Mouse (Mus musculus): ENCODE results near the gene Dennd1a. TPM values are rescaled to one million over a fixed set of nuclear protein-coding genes. Genes with fewer than 3 reads are reported as not detected.

Dennd1a gene
- polyA plus RNA-seq, 1 experiment from 2014 or later, result 10.3 TPM

- no peak for ATAC-seq
- Histone ChIP-seq H3K9ac (ENCODE audit: low read depth, low read length) (no peak overlapping the region), H3K27ac (ENCODE audit: low read depth, low read length) (no peak overlapping the region), H3K4me2 (replicated peaks; ENCODE audit: low read depth) (no peak overlapping the region), H3K4me3 (ENCODE audit: low read depth, low read length) (no peak overlapping the region), H3K27me3 (replicated peaks; ENCODE audit: control insufficient read depth, insufficient read depth, low read length) (no peaks in the 10 kb centered on the region), H3K9me3 (ENCODE audit: control insufficient read depth) (no peaks in the 10 kb centered on the region), H3K4me1 (replicated peaks; ENCODE audit: control insufficient read depth, insufficient read depth, low read length) (no peaks in the 10 kb centered on the region), H3K36me3 (ENCODE audit: control insufficient read depth, insufficient read depth) (no peaks in the 10 kb centered on the region)
- WGBS, result 93% methylated on average over 4 of the region's 4 CpGs
- TF ChIP-seq CTCF (IDR thresholded peaks at IDR 0.05; ENCODE audit: low read depth), result no peak
These were observed 322.7 kb downstream of the Dennd1a start for GRCm38 (mm10) chr2:37964534-37964933.

GRCm38 (mm10) chr2:37963362-37963761, 323.8 kb downstream of the Dennd1a start:
- no peaks in the 10 kb centered on the region for H3K27me3 ChIP-seq (replicated peaks; ENCODE audit: control insufficient read depth, insufficient read depth, low read length)
- 31% methylated on average over 4 of the region's 4 CpGs for WGBS
- no peak for ATAC-seq
- no peak overlapping the region for H3K9ac ChIP-seq (ENCODE audit: low read depth, low read length)
- H3K36me3 ChIP-seq (ENCODE audit: control insufficient read depth, insufficient read depth), result no peaks in the 10 kb centered on the region
- H3K9me3 ChIP-seq (ENCODE audit: control insufficient read depth), result no peaks in the 10 kb centered on the region
- no peak for TF ChIP-seq CTCF (IDR thresholded peaks at IDR 0.05; ENCODE audit: low read depth)
- no peak overlapping the region for H3K4me2 ChIP-seq (replicated peaks; ENCODE audit: low read depth)
- H3K27ac ChIP-seq (ENCODE audit: low read depth, low read length), result no peak overlapping the region
- H3K4me3 ChIP-seq (ENCODE audit: low read depth, low read length), result no peak overlapping the region
- no peaks in the 10 kb centered on the region for H3K4me1 ChIP-seq (replicated peaks; ENCODE audit: control insufficient read depth, insufficient read depth, low read length)

GRCm38 (mm10) chr2:37948424-37948823, 338.8 kb downstream of the Dennd1a start:
- H3K4me1 ChIP-seq (replicated peaks; ENCODE audit: control insufficient read depth, insufficient read depth, low read length), result no peaks in the 10 kb centered on the region
- H3K9ac ChIP-seq (ENCODE audit: low read depth, low read length), result no peak overlapping the region
- H3K9me3 ChIP-seq (ENCODE audit: control insufficient read depth), result no peaks in the 10 kb centered on the region
- WGBS, result 35% methylated on average over 2 of the region's 2 CpGs
- no peaks in the 10 kb centered on the region for H3K36me3 ChIP-seq (ENCODE audit: control insufficient read depth, insufficient read depth)
- no peak overlapping the region for H3K4me2 ChIP-seq (replicated peaks; ENCODE audit: low read depth)
- H3K27ac ChIP-seq (ENCODE audit: low read depth, low read length), result no peak overlapping the region
- no peak for ATAC-seq
- no peaks in the 10 kb centered on the region for H3K27me3 ChIP-seq (replicated peaks; ENCODE audit: control insufficient read depth, insufficient read depth, low read length)
- TF ChIP-seq CTCF (IDR thresholded peaks at IDR 0.05; ENCODE audit: low read depth), result peak; percentile 64
- no peak overlapping the region for H3K4me3 ChIP-seq (ENCODE audit: low read depth, low read length)

- no peak for TF ChIP-seq CTCF (IDR thresholded peaks at IDR 0.05; ENCODE audit: low read depth)
- Histone ChIP-seq H3K4me2 (replicated peaks; ENCODE audit: low read depth) (no peak overlapping the region), H3K27me3 (replicated peaks; ENCODE audit: control insufficient read depth, insufficient read depth, low read length) (no peaks in the 10 kb centered on the region), H3K4me3 (ENCODE audit: low read depth, low read length) (no peak overlapping the region), H3K9ac (ENCODE audit: low read depth, low read length) (no peak overlapping the region), H3K4me1 (replicated peaks; ENCODE audit: control insufficient read depth, insufficient read depth, low read length) (no peaks in the 10 kb centered on the region), H3K36me3 (ENCODE audit: control insufficient read depth, insufficient read depth) (no peaks in the 10 kb centered on the region), H3K9me3 (ENCODE audit: control insufficient read depth) (no peaks in the 10 kb centered on the region), H3K27ac (ENCODE audit: low read depth, low read length) (no peak overlapping the region)
- WGBS, result 54% methylated on average over 9 of the region's 9 CpGs
- ATAC-seq, result no peak
These were observed 341.4 kb downstream of the Dennd1a start for GRCm38 (mm10) chr2:37945598-37946336.

- Histone ChIP-seq H3K4me2 (replicated peaks; ENCODE audit: low read depth) (no peak overlapping the region), H3K27ac (ENCODE audit: low read depth, low read length) (no peak overlapping the region), H3K9ac (ENCODE audit: low read depth, low read length) (no peak overlapping the region), H3K9me3 (ENCODE audit: control insufficient read depth) (no peaks in the 10 kb centered on the region), H3K27me3 (replicated peaks; ENCODE audit: control insufficient read depth, insufficient read depth, low read length) (no peaks in the 10 kb centered on the region), H3K4me3 (ENCODE audit: low read depth, low read length) (no peak overlapping the region), H3K36me3 (ENCODE audit: control insufficient read depth, insufficient read depth) (no peaks in the 10 kb centered on the region), H3K4me1 (replicated peaks; ENCODE audit: control insufficient read depth, insufficient read depth, low read length) (no peaks in the 10 kb centered on the region)
- no peak for ATAC-seq
- no peak for TF ChIP-seq CTCF (IDR thresholded peaks at IDR 0.05; ENCODE audit: low read depth)
- WGBS, result 87% methylated on average over 2 of the region's 2 CpGs
These were observed 344.3 kb downstream of the Dennd1a start for GRCm38 (mm10) chr2:37942906-37943305.

GRCm38 (mm10) chr2:37941741-37942140, 345.4 kb downstream of the Dennd1a start:
- H3K4me1 ChIP-seq (replicated peaks; ENCODE audit: control insufficient read depth, insufficient read depth, low read length), result no peaks in the 10 kb centered on the region
- TF ChIP-seq CTCF (IDR thresholded peaks at IDR 0.05; ENCODE audit: low read depth), result no peak
- H3K27me3 ChIP-seq (replicated peaks; ENCODE audit: control insufficient read depth, insufficient read depth, low read length), result no peaks in the 10 kb centered on the region
- no peak overlapping the region for H3K9ac ChIP-seq (ENCODE audit: low read depth, low read length)
- H3K4me3 ChIP-seq (ENCODE audit: low read depth, low read length), result no peak overlapping the region
- ATAC-seq, result no peak
- H3K36me3 ChIP-seq (ENCODE audit: control insufficient read depth, insufficient read depth), result no peaks in the 10 kb centered on the region
- H3K4me2 ChIP-seq (replicated peaks; ENCODE audit: low read depth), result no peak overlapping the region
- no peak overlapping the region for H3K27ac ChIP-seq (ENCODE audit: low read depth, low read length)
- no peaks in the 10 kb centered on the region for H3K9me3 ChIP-seq (ENCODE audit: control insufficient read depth)
